Mouse (Mus musculus): ENCODE results near the gene Olfr315.
"Not testable (repeated sequence)": the region's sequence is repeated elsewhere in the genome, so short reads cannot be mapped to it uniquely, and the experiment has no call there.

Gene Olfr315

GRCm38 (mm10) chr11:58814700-58815099 is 41.7 kb downstream of the Olfr315 start, which contains the start of gene Olfr313:
Olfr313 (plus strand) TSS chr11:58815000.
- DNase-seq (ENCODE audit: extremely low read depth, low read depth, low spot score): not testable (repeated sequence)

DNA sequence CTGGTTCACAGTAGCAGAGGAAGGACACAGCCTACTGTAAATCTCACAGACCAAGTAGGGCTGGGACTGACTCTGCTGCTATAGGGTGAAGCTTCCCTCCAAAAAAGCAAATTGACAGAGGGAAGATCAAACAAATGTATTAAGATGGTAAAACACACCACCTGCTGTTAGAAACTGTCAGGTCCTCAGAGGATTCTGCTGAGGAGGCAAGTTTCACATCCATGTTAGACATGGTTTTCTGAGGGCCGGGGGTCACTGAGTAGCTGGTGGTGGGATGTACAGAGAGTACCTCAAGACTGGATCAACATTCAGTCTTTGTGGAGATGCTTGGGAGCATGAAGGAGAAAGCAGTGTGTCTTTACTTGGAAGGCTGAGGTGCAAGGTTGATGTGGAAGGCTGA is 42.7 kb downstream of the Olfr315 start:
- DNase-seq (ENCODE audit: extremely low read depth, low read depth, low spot score): no peak

- DNase-seq (ENCODE audit: extremely low read depth, low read depth, low spot score): not testable (repeated sequence)
Observed at GRCm38 (mm10) chr11:58828937-58829336, 55.9 kb downstream of the Olfr315 start, which contains the start of gene Olfr312. Olfr312 (plus strand) TSS chr11:58829237.

- DNase-seq (ENCODE audit: extremely low read depth, low read depth, low spot score): no peak
Observed at GRCm38 (mm10) chr11:58829764-58830163, 56.8 kb downstream of the Olfr315 start.
